Mouse (Mus musculus) cortical plate, adult 2 months (tissue): Measurements from ENCODE around the gene Hist1h2ad.
A peak's percentile ranks its signal among the peaks of the same experiment; 100 is the strongest.

Experiments used
- CTCF ChIP-seq: fragments of 200-500 bp; IDR thresholded peaks from 2 replicates; pipeline ENCODE4 v1.5.1; 2011; ENCODE audit warnings: mild to moderate bottlenecking, control low read depth, low read length; ENCODE audit not compliant: insufficient read depth; ENCODE audit errors: extremely low read depth
- POLR2A ChIP-seq: fragments of 200-500 bp; IDR thresholded peaks from 2 replicates; pipeline ENCODE4 v1.6.1; 2011; ENCODE audit warnings: mild to moderate bottlenecking, low read length, control low read depth; ENCODE audit not compliant: insufficient read depth; ENCODE audit errors: extremely low read depth

DNA sequence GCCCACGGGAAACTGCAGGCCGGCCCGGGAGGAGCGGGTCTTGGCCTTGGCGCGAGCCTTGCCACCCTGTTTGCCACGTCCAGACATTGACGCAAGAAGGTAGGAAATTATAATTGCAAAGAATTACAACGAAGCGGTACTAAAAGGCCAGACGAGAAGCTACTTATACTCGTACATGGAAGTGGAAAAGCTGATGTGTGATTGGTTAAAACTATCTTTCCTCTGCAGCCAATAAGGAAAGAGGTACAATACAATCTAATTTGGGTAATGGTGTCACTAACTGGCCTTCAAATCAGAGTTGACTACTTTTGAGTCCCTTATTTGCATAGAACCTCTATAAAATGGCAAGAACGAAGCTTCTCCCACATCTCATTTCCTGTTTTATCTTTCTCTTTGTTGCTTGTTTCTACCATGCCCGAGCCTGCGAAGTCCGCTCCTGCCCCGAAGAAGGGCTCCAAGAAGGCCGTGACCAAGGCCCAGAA lies 3.1 kb upstream of the Hist1h2ad start, which contains the start of the genes Hist1h2ae and Hist1h2bg:
- TF ChIP-seq CTCF: no peak
- TF ChIP-seq POLR2A: peak; percentile 75
